ENCODE assay signal across 8 mouse cellular contexts in genomic region chr1:75925802-75926201, GRCm38 (mm10).
DNase-seq lines count a peak whose midpoint lies in the region; ATAC-seq lines count a peak whose summit lies in the region.

No protein-coding gene starts in this region.

- no peak for ATAC-seq in erythroid progenitor cell, adult 5-6 weeks (replicated peaks; ENCODE audit: low FRiP score, poor library complexity, severe bottlenecking)

- DNase-seq in adrenal gland, adult 18-20 months (ENCODE audit: low spot score in 2 of 2): peak; percentile 88 to 91
- DNase-seq in cerebellum, postnatal 36 days: peak; percentile 92 to 96
- peak; percentile 95 to 96 for DNase-seq in frontal cortex, postnatal 36 days (ENCODE audit: low spot score in 2 of 2)
- peak; percentile 84 for DNase-seq in hindlimb bud, embryonic 11.5 days (ENCODE audit: extremely low spot score, low read depth, low spot score)
- DNase-seq in left cerebral cortex, adult 11 months (ENCODE audit: low spot score): peak; percentile 88
- peak; percentile 92 for DNase-seq in lung, postnatal 36 days
- peak; percentile 99 for DNase-seq in right cerebral cortex, postnatal 14 days
